Mouse (Mus musculus) C2C12 (cell line): Measurements from ENCODE around the gene Abhd14b.

Experiments used
- CTCF ChIP-seq: IDR thresholded peaks from one replicate; pipeline ENCODE4 v1.5.1; 2011; ENCODE audit not compliant: control insufficient read depth, insufficient read depth, insufficient read length
- MAX ChIP-seq: IDR thresholded peaks from one replicate; pipeline ENCODE4 v1.6.1; 2011; ENCODE audit warnings: mild to moderate bottlenecking, control low read depth
- MYOD1 ChIP-seq: IDR thresholded peaks from one replicate; pipeline ENCODE4 v1.6.1; 2011; ENCODE audit warnings: low read depth; ENCODE audit not compliant: control insufficient read depth, insufficient read length
- USF1 ChIP-seq: IDR thresholded peaks from one replicate; pipeline ENCODE4 v1.6.1; 2011; ENCODE audit warnings: low read depth, mild to moderate bottlenecking, control low read depth, moderate library complexity

GRCm38 (mm10) chr9:106457920-106458319 is 10.7 kb downstream of the Abhd14b start:
- no peak for TF ChIP-seq CTCF
- no peak for TF ChIP-seq MAX
- TF ChIP-seq MYOD1: no peak
- no peak for TF ChIP-seq USF1
